Mouse (Mus musculus) small intestine, adult 2 months (tissue): ENCODE measurements around the gene Itga2b.

Experiments
- CTCF ChIP-seq: fragments of 200-500 bp; IDR thresholded peaks from 2 replicates; pipeline ENCODE4 v1.5.1; 2012; ENCODE audit warnings: low read depth, mild to moderate bottlenecking, control low read depth, inconsistent platforms, low read length, moderate library complexity, mixed read lengths; ENCODE audit not compliant: insufficient replicate concordance, insufficient read length; ENCODE audit errors: extremely low read depth
- POLR2A ChIP-seq: fragments of 200-500 bp; IDR thresholded peaks from 2 replicates; pipeline ENCODE4 v1.6.1; 2012; ENCODE audit warnings: low read depth, mild to moderate bottlenecking, control low read depth, inconsistent platforms, low read length, moderate library complexity

DNA sequence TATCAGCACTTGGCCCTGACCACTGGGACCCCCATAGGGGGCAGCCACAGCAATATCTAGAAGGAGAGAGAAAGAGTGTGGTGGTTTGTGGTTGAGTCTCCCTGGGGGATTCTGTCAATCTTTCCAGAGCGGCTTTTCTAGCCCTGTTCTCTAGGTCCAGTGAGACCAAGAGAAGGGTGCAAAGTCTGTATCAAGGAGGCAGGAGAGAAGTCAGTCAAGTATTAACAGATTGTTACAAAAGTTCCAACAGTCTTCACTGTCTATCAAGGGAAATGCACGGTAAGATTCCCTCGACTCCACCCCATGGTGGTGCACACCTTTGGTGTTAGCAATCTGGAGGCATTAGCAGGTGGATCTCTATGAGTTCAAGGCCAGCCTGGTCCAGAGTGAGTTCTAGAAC, 8.2 kb downstream of the Itga2b start:
- TF ChIP-seq CTCF (no peak), POLR2A (no peak)
